Mouse (Mus musculus) MEL (cell line): ENCODE results near the gene Fgd2. TPM values are rescaled to one million over a fixed set of nuclear protein-coding genes. Genes with fewer than 3 reads are reported as not detected.

Experiments used
- DNase-seq: peaks from one replicate; pipeline ENCODE4 v3.0.0; 2011; ENCODE audit warnings: low read depth, low spot score
- H3K27ac ChIP-seq: 2 replicates; pipeline ENCODE4 v1.5.1; 2012; ENCODE audit warnings: low read depth, mild to moderate bottlenecking, control low read depth, low read length, moderate library complexity; ENCODE audit not compliant: control insufficient read depth
- H3K27me3 ChIP-seq, 2 experiments: fragments of 150-350 bp in 1 of 2; sonication (generic) in 1 of 2; 2 replicates each; pipeline ENCODE4 v1.6.1; 2012; ENCODE audit warnings: low read length in 2 of 2, mild to moderate bottlenecking in 2 of 2, improper control_type of control experiment in 1 of 2, moderate library complexity in 1 of 2; ENCODE audit not compliant: insufficient read depth in 2 of 2, control insufficient read depth in 1 of 2
- H3K36me3 ChIP-seq, 2 experiments: 2 replicates each; pipeline ENCODE4 v1.6.1; 2012 to 2014; ENCODE audit warnings: low read length in 2 of 2, improper control_type of control experiment in 1 of 2, inconsistent platforms in 1 of 2, mild to moderate bottlenecking in 1 of 2; ENCODE audit not compliant: insufficient read depth in 2 of 2, control insufficient read depth in 1 of 2
- H3K4me1 ChIP-seq, 2 experiments: fragments of 150-350 bp in 1 of 2; sonication (generic) in 1 of 2; 2 replicates each; pipeline ENCODE4 v1.6.1; 2012; ENCODE audit warnings: low read length in 2 of 2, improper control_type of control experiment in 1 of 2, mild to moderate bottlenecking in 1 of 2; ENCODE audit not compliant: insufficient read depth in 2 of 2, control insufficient read depth in 1 of 2
- H3K4me3 ChIP-seq, 2 experiments: fragments of 150-350 bp in 1 of 2; sonication (generic) in 1 of 2; 2 replicates each; pipeline ENCODE4 v1.5.1; 2012; ENCODE audit warnings: low read depth in 2 of 2, low read length in 2 of 2, mild to moderate bottlenecking in 2 of 2, moderate library complexity in 2 of 2, control low read depth in 1 of 2, improper control_type of control experiment in 1 of 2; ENCODE audit not compliant: control insufficient read depth in 1 of 2, insufficient read depth in 1 of 2
- H3K79me2 ChIP-seq: 2 replicates; pipeline ENCODE4 v1.6.1; 2012; ENCODE audit warnings: mild to moderate bottlenecking, low read length, moderate library complexity; ENCODE audit not compliant: control insufficient read depth, poor library complexity, insufficient read depth
- H3K9ac ChIP-seq: 2 replicates; pipeline ENCODE4 v1.6.1; 2012; ENCODE audit warnings: low read depth, mild to moderate bottlenecking, control low read depth, low read length, moderate library complexity; ENCODE audit not compliant: control insufficient read depth, poor library complexity, severe bottlenecking
- H3K9me3 ChIP-seq: fragments of 150-350 bp; sonication (generic); replicated peaks from 2 replicates; pipeline ENCODE4 v1.6.1; 2012; ENCODE audit warnings: mild to moderate bottlenecking, low read length, improper control_type of control experiment, moderate library complexity; ENCODE audit not compliant: insufficient read depth
- BHLHE40 ChIP-seq: IDR thresholded peaks from 2 replicates; pipeline ENCODE4 v1.6.1; 2012; ENCODE audit warnings: low read depth, mild to moderate bottlenecking, inconsistent platforms, low read length, improper control_type of control experiment, borderline replicate concordance
- CHD1 ChIP-seq: IDR thresholded peaks from 2 replicates; pipeline ENCODE4 v1.6.1; 2012; ENCODE audit warnings: low read depth, mild to moderate bottlenecking, inconsistent platforms, low read length, improper control_type of control experiment
- CHD2 ChIP-seq: IDR thresholded peaks from 2 replicates; pipeline ENCODE4 v1.6.1; 2011; ENCODE audit warnings: low read length, improper control_type of control experiment
- ELF1 ChIP-seq: IDR thresholded peaks from 2 replicates; pipeline ENCODE4 v1.6.1; 2014; ENCODE audit warnings: low read depth, mild to moderate bottlenecking, inconsistent platforms, low read length, improper control_type of control experiment, moderate library complexity
- EP300 ChIP-seq, 2 experiments: IDR thresholded peaks; 2 replicates each; pipeline ENCODE4 v1.6.1; 2011; ENCODE audit warnings: improper control_type of control experiment in 2 of 2, low read length in 2 of 2, low read depth in 1 of 2, mild to moderate bottlenecking in 1 of 2
- ETS1 ChIP-seq: IDR thresholded peaks from 2 replicates; pipeline ENCODE4 v1.6.1; 2012; ENCODE audit warnings: low read depth, mild to moderate bottlenecking, inconsistent platforms, low read length, improper control_type of control experiment, moderate library complexity
- GABPA ChIP-seq: IDR thresholded peaks from 2 replicates; pipeline ENCODE4 v1.6.1; 2012; ENCODE audit warnings: low read depth, mild to moderate bottlenecking, inconsistent platforms, low read length, improper control_type of control experiment, moderate library complexity
- GATA1 ChIP-seq: IDR thresholded peaks from 2 replicates; pipeline ENCODE4 v1.6.1; 2011; ENCODE audit warnings: low read depth, low read length, improper control_type of control experiment
- HCFC1 ChIP-seq: IDR thresholded peaks from 2 replicates; pipeline ENCODE4 v1.6.1; 2012; ENCODE audit warnings: low read depth, mild to moderate bottlenecking, inconsistent platforms, low read length, improper control_type of control experiment, moderate library complexity
- MAX ChIP-seq: IDR thresholded peaks from 2 replicates; pipeline ENCODE4 v1.6.1; 2011; ENCODE audit warnings: low read length, improper control_type of control experiment
- MAZ ChIP-seq: IDR thresholded peaks from 2 replicates; pipeline ENCODE4 v1.6.1; 2012; ENCODE audit warnings: low read depth, mild to moderate bottlenecking, inconsistent platforms, low read length, improper control_type of control experiment
- MEF2A ChIP-seq: IDR thresholded peaks from 2 replicates; pipeline ENCODE4 v1.6.1; 2014; ENCODE audit warnings: low read depth, mild to moderate bottlenecking, inconsistent platforms, low read length, improper control_type of control experiment; ENCODE audit not compliant: poor library complexity, insufficient replicate concordance, severe bottlenecking; ENCODE audit errors: extremely low read depth
- MXI1 ChIP-seq: IDR thresholded peaks from 2 replicates; pipeline ENCODE4 v1.6.1; 2011; ENCODE audit warnings: mild to moderate bottlenecking, low read depth, low read length, improper control_type of control experiment
- MYC ChIP-seq: IDR thresholded peaks from 2 replicates; pipeline ENCODE4 v1.6.1; 2011; ENCODE audit warnings: low read depth, mild to moderate bottlenecking, low read length, improper control_type of control experiment, moderate library complexity
- POLR2A ChIP-seq, 2 experiments: IDR thresholded peaks; 2 replicates each; pipeline ENCODE4 v1.6.1; 2011 to 2012; ENCODE audit warnings: low read length in 2 of 2, mild to moderate bottlenecking in 2 of 2, control low read depth in 1 of 2, improper control_type of control experiment in 1 of 2, low read depth in 1 of 2, moderate library complexity in 1 of 2; ENCODE audit not compliant: control insufficient read depth in 1 of 2, insufficient read depth in 1 of 2, poor library complexity in 1 of 2
- POLR2AphosphoS2 ChIP-seq: IDR thresholded peaks from 2 replicates; pipeline ENCODE4 v1.6.1; 2011; ENCODE audit warnings: low read length, improper control_type of control experiment
- RAD21 ChIP-seq: IDR thresholded peaks from 2 replicates; pipeline ENCODE4 v1.6.1; 2011; ENCODE audit warnings: mild to moderate bottlenecking, low read depth, low read length, improper control_type of control experiment
- SIN3A ChIP-seq: IDR thresholded peaks from 2 replicates; pipeline ENCODE4 v1.6.1; 2012; ENCODE audit warnings: low read length, improper control_type of control experiment, inconsistent platforms
- TAL1 ChIP-seq: IDR thresholded peaks from 2 replicates; pipeline ENCODE4 v1.6.1; 2012; ENCODE audit warnings: mild to moderate bottlenecking, inconsistent platforms, low read length, moderate library complexity, mixed read lengths
- TBP ChIP-seq: IDR thresholded peaks from 2 replicates; pipeline ENCODE4 v1.8.0; 2011; ENCODE audit warnings: low read depth, low read length, improper control_type of control experiment
- TCF12 ChIP-seq: IDR thresholded peaks from 2 replicates; pipeline ENCODE4 v1.6.1; 2014; ENCODE audit warnings: low read depth, mild to moderate bottlenecking, inconsistent platforms, low read length, improper control_type of control experiment, moderate library complexity
- USF1 ChIP-seq: IDR thresholded peaks from 2 replicates; pipeline ENCODE4 v1.6.1; 2014; ENCODE audit warnings: low read depth, mild to moderate bottlenecking, inconsistent platforms, low read length, improper control_type of control experiment, moderate library complexity
- USF2 ChIP-seq, 2 experiments: IDR thresholded peaks; 2 replicates each; pipeline ENCODE4 v1.6.1; 2011 to 2012; ENCODE audit warnings: improper control_type of control experiment in 2 of 2, low read length in 2 of 2, borderline replicate concordance in 1 of 2, inconsistent platforms in 1 of 2, low read depth in 1 of 2, mild to moderate bottlenecking in 1 of 2; ENCODE audit not compliant: insufficient read depth in 1 of 2
- ZMIZ1 ChIP-seq: IDR thresholded peaks from 2 replicates; pipeline ENCODE4 v1.6.1; 2012; ENCODE audit warnings: low read depth, mild to moderate bottlenecking, inconsistent platforms, low read length, improper control_type of control experiment, moderate library complexity
- polyA plus RNA-seq, 2 experiments: library from polyadenylated mRNA; stranded (reverse) in 1 of 2; unstranded in 1 of 2; fragments of >175 nt in 1 of 2; fragments of >200 nt in 1 of 2; gene quantifications; 2 replicates each; pipeline versions ENCODE4 v1.2.1 to v1.2.4; 2012; ENCODE audit warnings: low replicate concordance in 2 of 2, low read depth in 1 of 2; ENCODE audit not compliant: insufficient read length in 2 of 2, insufficient read depth in 1 of 2, missing spikeins in 1 of 2
- total RNA-seq: library from RNA; depleted of rRNA; stranded (reverse); fragments of 300-350 nt; gene quantifications from 2 replicates; pipeline ENCODE4 v1.2.3, GENCODE M21; 2012

The Fgd2 gene
- total and polyA plus RNA-seq, 3 experiments: 0.23 to 0.39 TPM; not detected in 1

DNA sequence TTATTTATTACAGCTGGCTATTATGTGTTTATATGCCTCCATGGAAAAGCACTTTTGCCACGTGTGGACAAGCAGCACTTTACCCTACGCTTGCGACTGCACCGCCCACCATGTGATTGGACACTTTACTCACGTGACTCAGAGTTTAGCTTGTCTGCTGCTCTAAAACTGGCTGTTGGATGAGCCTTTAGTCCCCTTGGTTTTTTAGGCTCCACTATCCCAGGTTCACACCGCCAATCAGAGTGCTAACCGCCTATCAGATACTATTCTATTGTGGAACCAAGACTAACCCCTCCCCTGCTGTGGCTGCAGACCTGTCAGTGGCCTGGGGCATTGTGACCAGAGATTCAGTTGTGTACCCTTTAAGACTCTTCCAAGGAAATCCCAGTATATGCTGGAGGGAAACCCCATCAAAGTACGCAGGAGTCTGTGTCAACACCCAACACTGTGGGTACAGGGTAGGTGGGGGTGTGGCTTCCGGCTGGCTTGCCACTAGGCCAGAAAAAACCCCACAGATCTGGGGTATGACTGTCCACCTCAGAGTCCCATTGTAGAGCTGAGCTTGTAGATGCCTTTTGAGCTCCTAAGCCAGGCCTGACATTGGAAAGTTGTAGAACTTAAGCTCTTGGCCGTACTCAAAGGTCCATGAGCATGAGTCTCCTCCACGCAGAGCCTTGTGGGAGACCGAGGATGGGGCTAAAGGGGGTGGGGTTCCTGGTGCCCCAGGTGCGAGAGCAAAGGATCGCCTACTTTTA, 32.8 kb downstream of the Fgd2 start:
- peak; percentile 92 for DNase-seq
- Histone ChIP-seq H3K9me3 (no peaks in the 10 kb centered on the region), H3K4me1 (peaks cover 6 to 48% of the 10 kb centered on the region in 2 experiments), H3K36me3 (peaks cover 0 to 22% of the 10 kb centered on the region in 2 experiments; a peak in 2 of 4 replicates), H3K4me3 (peak overlapping the region; percentile 42 to 61), H3K79me2 (no peaks in the 10 kb centered on the region; the same call in 1 of the 2 replicates), H3K27me3 (no peaks in the 10 kb centered on the region), H3K27ac (peak overlapping the region; percentile 89), H3K9ac (peak overlapping the region; percentile 84)
- TF ChIP-seq TBP: peak; percentile 64
- TF ChIP-seq ELF1: no peak
- no peak for TF ChIP-seq TCF12
- TF ChIP-seq MAZ: peak; percentile 10; the same call in 1 of the 2 replicates
- peak; percentile 81; the same call in 1 of the 2 replicates for TF ChIP-seq BHLHE40
- no peak for TF ChIP-seq TAL1
- TF ChIP-seq MXI1: peak; percentile 96
- TF ChIP-seq USF2 (IDR thresholded peaks at IDR 0.05; ENCODE audit: borderline replicate concordance in 1 of 2, insufficient read depth in 1 of 2, low read depth in 1 of 2, low read length in 2 of 2): peak; percentile 68 to 88
- no peak for TF ChIP-seq RAD21
- 0 out of 2 replicates have a peak, but pooled peaks have one; percentile 50 for TF ChIP-seq HCFC1
- no peak for TF ChIP-seq CHD2
- peak; percentile 5; the same call in 1 of the 2 replicates for TF ChIP-seq ETS1
- no peak for TF ChIP-seq EP300 (IDR thresholded peaks at IDR 0.05; ENCODE audit: low read depth in 1 of 2, low read length in 2 of 2)
- peak; percentile 71 for TF ChIP-seq SIN3A
- TF ChIP-seq MYC: peak; percentile 93
- TF ChIP-seq POLR2A (IDR thresholded peaks at IDR 0.05; ENCODE audit: control insufficient read depth in 1 of 2, insufficient read depth in 1 of 2, low read depth in 1 of 2, low read length in 2 of 2, poor library complexity in 1 of 2): peak in 1 of 2 experiments; percentile 57; a peak in 2 of 4 replicates
- TF ChIP-seq MAX: peak; percentile 98
- TF ChIP-seq MEF2A: no peak
- TF ChIP-seq CHD1: no peak
- TF ChIP-seq GABPA: no peak
- no peak for TF ChIP-seq POLR2AphosphoS2
- TF ChIP-seq ZMIZ1: no peak; the same call in 1 of the 2 replicates
- peak; percentile 96 for TF ChIP-seq USF1
- 0 out of 2 replicates have a peak, but pooled peaks have one; percentile 16 for TF ChIP-seq GATA1
